Mouse (Mus musculus) left cerebral cortex, postnatal 4 days (tissue): ENCODE data around the gene Tymp. TPM values are rescaled to one million over a fixed set of nuclear protein-coding genes. Genes with fewer than 3 reads are reported as not detected.

Experiments used
- DNase-seq: peaks from one replicate; pipeline ENCODE4 v3.0.0-alpha.2; 2022
- intact Hi-C: fragments of 180-260 bp; cut with DNase I; formaldehyde crosslinking; loops from one replicate; pipeline ENCODE4 v1.15.1; 2025
- total RNA-seq, 2 experiments: library from RNA; stranded (reverse); gene quantifications; 2 replicates each; pipeline ENCODE4 v1.2.3; 2021

Gene Tymp
- total RNA-seq, 2 experiments from 2014 or later: 0.62 to 0.81 TPM

GRCm38 (mm10) chr15:89336422-89336821 lies 40.4 kb downstream of the Tymp start:
- no peak for DNase-seq
- intact Hi-C loops: no loop called here

GRCm38 (mm10) chr15:89334774-89335537 lies 41.9 kb downstream of the Tymp start:
- DNase-seq: no peak
- intact Hi-C loops: no loop called here

- intact Hi-C loops: no loop called here
- no peak for DNase-seq
Measured at GRCm38 (mm10) chr15:89334271-89334670, 42.6 kb downstream of the Tymp start, which contains the start of gene Miox. Gene Miox, plus strand, starts transcription at chr15:89334398.

GRCm38 (mm10) chr15:89326441-89326840 lies 50.4 kb downstream of the Tymp start:
- intact Hi-C loops: no loop called here

GRCm38 (mm10) chr15:89323656-89324055 lies 53.2 kb downstream of the Tymp start:
- no peak for DNase-seq
- intact Hi-C loops: no loop called here

More at GRCm38 (mm10) chr15:89326441-89326840, 50.4 kb downstream of the Tymp start:
- no peak for DNase-seq

GRCm38 (mm10) chr15:89322670-89323522 lies 53.9 kb downstream of the Tymp start, which contains the start of gene Adm2:
Gene Adm2, plus strand, starts transcription at chr15:89322720.
- DNase-seq: no peak
- intact Hi-C loops: no loop called here

Other genes starting within 250 kb of the Tymp start
- gene Hdac10, start 248.3 kb downstream of the Tymp start, total RNA-seq: 10 to 100 TPM; 40.0 to 42.8 TPM
- 1 to 10 TPM; 4.1 to 5.0 TPM for gene Mapk12, start 236.3 kb downstream of the Tymp start, total RNA-seq
- 10 to 100 TPM; 34.4 to 36.6 TPM for gene Mapk11, start 227.4 kb downstream of the Tymp start, total RNA-seq
- 100 to 1,000 TPM; 100 TPM for gene Plxnb2, start 196.3 kb downstream of the Tymp start, total RNA-seq
- 10 to 100 TPM; 46.6 to 49.4 TPM for gene Dennd6b, start 180.5 kb downstream of the Tymp start, total RNA-seq
- 100 to 1,000 TPM; 163 to 165 TPM for gene Ppp6r2, start 165.5 kb downstream of the Tymp start, total RNA-seq
- 100 to 1,000 TPM; 192 to 235 TPM for gene Sbf1, start 61.7 kb downstream of the Tymp start, total RNA-seq
- not detected for gene Adm2, start 54.3 kb downstream of the Tymp start, total RNA-seq
- not detected for gene Miox, start 42.6 kb downstream of the Tymp start, total RNA-seq
- 10 to 100 TPM; 22.9 to 36.2 TPM for gene Lmf2, start 21.4 kb downstream of the Tymp start, total RNA-seq
- 10 to 100 TPM; 86.6 to 93.2 TPM for gene Ncaph2, start 21.3 kb downstream of the Tymp start, total RNA-seq
- 10 to 100 TPM; 25.0 to 28.7 TPM for gene Sco2, start 3.2 kb downstream of the Tymp start, total RNA-seq
- gene Odf3b, start 2.2 kb upstream of the Tymp start, total RNA-seq: 1 to 10 TPM; 1.8 to 1.9 TPM
- not detected for gene Klhdc7b, start 7.9 kb upstream of the Tymp start, total RNA-seq
- gene Syce3, start 33.5 kb upstream of the Tymp start, total RNA-seq: not detected
- 1 to 10 TPM; 4.0 to 7.6 TPM for gene Cpt1b, start 48.8 kb upstream of the Tymp start, total RNA-seq
- 1 to 10 TPM; 1.8 to 3.2 TPM for gene C730034F03Rik, start 52.5 kb upstream of the Tymp start, total RNA-seq
- 1 to 10 TPM in 1 of 2 experiments, under 1 TPM in 1; 0.40 to 1.3 TPM for gene Gm44502, start 52.7 kb upstream of the Tymp start, total RNA-seq
- 10 to 100 TPM; 75.8 TPM for gene Chkb, start 52.9 kb upstream of the Tymp start, total RNA-seq
- gene Mapk8ip2, start 76.9 kb upstream of the Tymp start, total RNA-seq: 100 to 1,000 TPM; 155 to 170 TPM
- 10 to 100 TPM; 31.5 to 32.8 TPM for gene Arsa, start 100.4 kb upstream of the Tymp start, total RNA-seq
- gene Shank3, start 122.6 kb upstream of the Tymp start, total RNA-seq: 100 to 1,000 TPM; 136 to 141 TPM
- 1 to 10 TPM; 5.8 to 5.9 TPM for gene Acr, start 191.3 kb upstream of the Tymp start, total RNA-seq
- 10 to 100 TPM; 51.7 to 54.5 TPM for gene Rabl2, start 214.9 kb upstream of the Tymp start, total RNA-seq